ENCODE assay signal across 8 mouse cellular contexts in the genomic region with DNA sequence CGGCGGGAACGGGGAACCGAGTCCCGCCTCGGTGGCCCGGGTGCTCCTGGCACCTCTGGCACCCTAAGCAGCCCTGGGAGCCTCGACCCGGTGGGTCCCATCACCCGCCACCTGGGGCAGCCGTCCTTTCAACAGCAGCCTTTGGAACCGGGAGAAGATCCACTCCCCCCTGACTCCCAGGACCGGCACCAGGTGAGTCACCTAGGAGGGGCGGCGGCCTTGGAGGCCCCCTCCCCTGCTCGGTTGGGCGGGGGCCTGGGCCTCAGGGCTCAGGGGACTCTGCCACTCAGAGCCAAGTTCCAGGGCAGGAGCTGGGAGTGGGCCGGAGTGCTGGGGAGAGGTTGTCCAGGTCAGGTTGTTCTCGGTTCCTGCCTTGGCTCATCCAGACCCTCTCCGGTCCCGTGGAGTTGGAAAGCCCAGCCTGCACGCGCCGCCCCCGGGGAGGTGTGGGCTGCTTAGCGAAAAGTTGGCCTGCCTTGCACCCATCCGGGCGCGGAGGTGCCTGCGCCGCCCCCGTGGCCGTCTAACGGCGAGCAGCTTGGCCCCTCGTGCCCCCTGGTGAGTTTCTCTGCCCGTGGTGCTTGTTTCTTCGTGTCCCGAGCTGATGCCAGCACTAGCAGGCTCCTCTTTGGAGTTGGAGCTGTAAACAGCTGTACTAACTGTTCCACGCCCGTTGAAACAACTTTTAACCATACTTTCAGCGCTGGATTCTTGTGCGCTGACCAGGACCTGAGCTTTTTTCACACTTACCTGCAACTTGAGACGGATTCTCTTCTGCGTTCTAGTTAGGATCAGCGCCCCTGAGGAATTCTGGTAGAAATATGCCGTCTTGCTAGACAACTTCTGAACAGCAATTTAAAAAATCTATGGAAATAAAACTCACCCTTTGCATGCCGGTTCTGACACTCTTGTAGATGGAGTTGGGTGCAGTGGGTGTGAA. TPM values are rescaled to one million over a fixed set of nuclear protein-coding genes. Genes with fewer than 3 reads are reported as not detected.
DNase-seq lines count a peak whose midpoint lies in the region; ATAC-seq and TF ChIP-seq lines count a peak whose summit lies in the region.

No protein-coding gene starts in this region.

- H3K27ac ChIP-seq in cerebellum, adult 2 months (ENCODE audit: insufficient read depth, low read length): no peak overlapping the region
- H3K27ac ChIP-seq in hindbrain, embryonic 13.5 days: no peak overlapping the region
- H3K27ac ChIP-seq in limb, embryonic 15.5 days: peak overlapping the region; percentile 71
- H3K27ac ChIP-seq in midbrain, embryonic 13.5 days: no peak overlapping the region
- no peak overlapping the region; the same call in 1 of the 2 replicates for H3K27ac ChIP-seq in testis, adult 2 months (ENCODE audit: control insufficient read depth, insufficient read depth, low read depth, low read length)

- DNase-seq in layer of hippocampus, postnatal 14 days (ENCODE audit: low spot score in 2 of 2): peak; percentile 1 to 2
- DNase-seq in layer of hippocampus, adult 8-10 months (ENCODE audit: low spot score in 2 of 2): no peak
- DNase-seq in cerebellum, adult 2 months: peak in 1 of 2 experiments; percentile 0
- DNase-seq in gastrocnemius, adult 8-10 months (ENCODE audit: low spot score in 2 of 2): peak; percentile 2 to 18

- peak; percentile 41; the same call in 1 of the 2 replicates for ATAC-seq in hindbrain, embryonic 13.5 days (ENCODE audit: low FRiP score)
- no peak for ATAC-seq in limb, embryonic 15.5 days (ENCODE audit: insufficient number of reproducible peaks, low FRiP score, low TSS enrichment, low read depth)
- ATAC-seq in midbrain, embryonic 13.5 days: peak; percentile 34

- no peaks in the 10 kb centered on the region for H3K4me1 ChIP-seq in cerebellum, adult 2 months (ENCODE audit: control insufficient read depth, insufficient read depth, low read length)
- H3K4me1 ChIP-seq in hindbrain, embryonic 13.5 days (replicated peaks): peaks cover 6% of the 10 kb centered on the region; the same call in 1 of the 2 replicates
- no peaks in the 10 kb centered on the region for H3K4me1 ChIP-seq in limb, embryonic 15.5 days
- H3K4me1 ChIP-seq in midbrain, embryonic 13.5 days (replicated peaks): peaks cover 4% of the 10 kb centered on the region; the same call in 1 of the 2 replicates
- peaks cover 2% of the 10 kb centered on the region; the same call in 1 of the 2 replicates for H3K4me1 ChIP-seq in testis, adult 2 months (ENCODE audit: control insufficient read depth, insufficient read depth, low read length)

- no peak for TF ChIP-seq CTCF in cerebellum, adult 2 months (IDR thresholded peaks at IDR 0.05; ENCODE audit: borderline replicate concordance, insufficient read depth, low read depth, low read length)
- no peak for TF ChIP-seq CTCF in testis, adult 2 months (IDR thresholded peaks at IDR 0.05; ENCODE audit: control insufficient read depth, insufficient read depth, insufficient replicate concordance, low read depth, low read length)

- H3K4me3 ChIP-seq in cerebellum, adult 2 months (replicated peaks; ENCODE audit: insufficient read depth, low read depth, low read length): peak overlapping the region; percentile 58
- peak overlapping the region; percentile 55 for H3K4me3 ChIP-seq in hindbrain, embryonic 13.5 days
- H3K4me3 ChIP-seq in limb, embryonic 15.5 days: peak overlapping the region; percentile 53
- H3K4me3 ChIP-seq in midbrain, embryonic 13.5 days (replicated peaks): peak overlapping the region; percentile 54
- peak overlapping the region; percentile 81 for H3K4me3 ChIP-seq in testis, adult 2 months (ENCODE audit: control insufficient read depth, low read depth, low read length)

- H3K9ac ChIP-seq in hindbrain, embryonic 13.5 days: peak overlapping the region; percentile 70
- peak overlapping the region; percentile 39 for H3K9ac ChIP-seq in limb, embryonic 15.5 days
- peak overlapping the region; percentile 64 for H3K9ac ChIP-seq in midbrain, embryonic 13.5 days (replicated peaks)

- no peak for TF ChIP-seq POLR2A in cerebellum, adult 2 months (IDR thresholded peaks at IDR 0.05; ENCODE audit: borderline replicate concordance, insufficient read depth, low read length)
- no peak for TF ChIP-seq POLR2A in testis, adult 2 months (IDR thresholded peaks at IDR 0.05; ENCODE audit: control insufficient read depth, low read depth, low read length)

- peak overlapping the region; percentile 85 for H3K4me2 ChIP-seq in hindbrain, embryonic 13.5 days
- H3K4me2 ChIP-seq in limb, embryonic 15.5 days: peak overlapping the region; percentile 84
- H3K4me2 ChIP-seq in midbrain, embryonic 13.5 days (replicated peaks): peak overlapping the region; percentile 83

- no peaks in the 10 kb centered on the region for H3K36me3 ChIP-seq in hindbrain, embryonic 13.5 days
- no peaks in the 10 kb centered on the region for H3K36me3 ChIP-seq in limb, embryonic 15.5 days
- no peaks in the 10 kb centered on the region for H3K36me3 ChIP-seq in midbrain, embryonic 13.5 days
- no peaks in the 10 kb centered on the region for H3K36me3 ChIP-seq in testis, adult 2 months (ENCODE audit: control insufficient read depth, insufficient read depth, low read length)

- WGBS in cerebellum, adult 2 months: 8% methylated on average over 48 of the region's 48 CpGs
- 15% methylated on average over 46 of the region's 48 CpGs for WGBS in hindbrain, embryonic 13.5 days
- WGBS in limb, embryonic 15.5 days: 25% methylated on average over 48 of the region's 48 CpGs
- 18% methylated on average over 48 of the region's 48 CpGs for WGBS in midbrain, embryonic 13.5 days

- H3K27me3 ChIP-seq in cerebellum, adult 2 months (ENCODE audit: control insufficient read depth, insufficient read depth, low read length): no peaks in the 10 kb centered on the region
- H3K27me3 ChIP-seq in hindbrain, embryonic 13.5 days: peaks cover 24% of the 10 kb centered on the region
- H3K27me3 ChIP-seq in limb, embryonic 15.5 days: peaks cover 22% of the 10 kb centered on the region
- H3K27me3 ChIP-seq in midbrain, embryonic 13.5 days: peaks cover 32% of the 10 kb centered on the region; the same call in 1 of the 2 replicates
- H3K27me3 ChIP-seq in testis, adult 2 months (ENCODE audit: control insufficient read depth, insufficient read depth, low read length): no peaks in the 10 kb centered on the region

- H3K9me3 ChIP-seq in hindbrain, embryonic 13.5 days: no peaks in the 10 kb centered on the region
- no peaks in the 10 kb centered on the region for H3K9me3 ChIP-seq in limb, embryonic 15.5 days
- H3K9me3 ChIP-seq in midbrain, embryonic 13.5 days: no peaks in the 10 kb centered on the region

RNA-seq across cellular contexts. Expression of a gene that starts 0.8 kb away (rescaled TPM):
- total RNA-seq in layer of hippocampus, postnatal 14 days (2021): 1 to 10 TPM; 5.1 to 5.9 TPM
- 1 to 10 TPM; 4.5 to 6.1 (median 5.3) TPM for total RNA-seq in layer of hippocampus, adult 8-10 months (2022)
- 1.3 TPM in 2 replicates for polyA plus RNA-seq in cerebellum, adult 2 months (2012; rRNA removed)
- total RNA-seq in gastrocnemius, adult 8-10 months (2022): 1 to 10 TPM in 3 of 4 experiments, under 1 TPM in 1; 0.73 to 1.9 (median 1.5) TPM
- polyA plus RNA-seq in hindbrain, embryonic 13.5 days (2015; fragmentation: Nextera tagmentation; extraction: Ambion mirVana): 1.4 and 1.6 TPM in 2 replicates
- 3.8 and 4.5 TPM in 2 replicates for polyA plus RNA-seq in limb, embryonic 15.5 days (2015; fragmentation: Nextera tagmentation; extraction: Ambion mirVana)
- polyA plus RNA-seq in midbrain, embryonic 13.5 days (2015; fragmentation: Nextera tagmentation; extraction: Ambion mirVana): 1.3 and 2.0 TPM in 2 replicates
- 0.38 and 0.44 TPM in 2 replicates for polyA plus RNA-seq in testis, adult 2 months (2012; rRNA removed)

Comparison
In these comparisons a context has a peak if more than half of its experiments do, and no peak if none do; other contexts are left out.
1. DNase-seq: peak in layer of hippocampus, postnatal 14 days (2 of 2) and gastrocnemius, adult 8-10 months (2 of 2); none in layer of hippocampus, adult 8-10 months (0 of 2).
2. Peak in every context shown above with its lines, with median percentiles within 50 percentile points of each other: H3K4me3 ChIP-seq, H3K4me2 ChIP-seq and H3K9ac ChIP-seq.